Mouse (Mus musculus) T-cell, adult 66 days (primary cell): Measurements from ENCODE around the gene Sdr16c6. TPM values are rescaled to one million over a fixed set of nuclear protein-coding genes. Genes with fewer than 3 reads are reported as not detected.

Experiments
- total RNA-seq, 2 experiments: library from RNA; stranded (reverse); gene quantifications; 3 replicates in 1 of 2; 4 replicates in 1 of 2; pipeline ENCODE4 v1.2.4; 2023

Sdr16c6 gene
- total RNA-seq, result not detected

DNA sequence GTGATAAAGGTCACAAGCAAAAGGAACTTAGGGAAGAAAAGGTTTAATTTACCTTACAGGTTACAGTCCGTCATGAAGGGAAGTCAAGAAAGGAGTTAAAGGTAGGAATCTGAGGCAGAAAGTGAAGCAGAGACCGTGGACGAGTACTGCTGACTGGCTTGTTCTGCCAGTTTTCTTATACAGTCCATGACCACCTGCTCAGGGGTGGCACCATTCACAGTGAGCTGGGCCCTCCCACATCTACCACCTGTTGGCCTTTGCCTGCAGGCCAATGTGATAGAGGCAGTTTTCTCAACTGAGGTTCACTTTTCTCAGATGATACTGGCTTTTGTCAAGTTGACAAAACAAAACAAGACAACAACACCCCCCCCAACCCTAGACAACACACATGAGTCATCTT is at the start of gene Sdr16c6:
Gene Sdr16c6, minus strand, starts transcription at position 151 of the 400 bp plus-strand sequence.

Other genes starting within 250 kb of the Sdr16c6 start
- gene Gm11808, start 103.9 kb downstream of the Sdr16c6 start, total RNA-seq, result 100 to 1,000 TPM; 346 to 427 TPM